Mouse (Mus musculus) embryonic facial prominence, embryonic 15.5 days (tissue): ENCODE measurements around the gene Lsm7. TPM values are rescaled to one million over a fixed set of nuclear protein-coding genes. Genes with fewer than 3 reads are reported as not detected.

Experiments used
- ATAC-seq: fragments of 200-750 bp; cut with Nextera tagmentation; 2 replicates; pipeline ENCODE4 v1.8.0; 2017; ENCODE audit warnings: low read depth, moderate TSS enrichment; ENCODE audit not compliant: insufficient number of reproducible peaks, low FRiP score, low TSS enrichment
- H3K27ac ChIP-seq: fragments of 300-500 bp; sonication (generic); replicated peaks from 2 replicates; pipeline ENCODE4 v1.5.1; 2015; ENCODE audit warnings: mild to moderate bottlenecking, inconsistent platforms
- H3K27me3 ChIP-seq: fragments of 300-500 bp; sonication (generic); 2 replicates; pipeline ENCODE4 v1.6.1; 2015; ENCODE audit warnings: inconsistent platforms
- H3K36me3 ChIP-seq: fragments of 300-500 bp; sonication (generic); 2 replicates; pipeline ENCODE4 v1.6.1; 2015; ENCODE audit warnings: mild to moderate bottlenecking, inconsistent platforms
- H3K4me1 ChIP-seq: fragments of 300-500 bp; sonication (generic); 2 replicates; pipeline ENCODE4 v1.6.1; 2015; ENCODE audit warnings: inconsistent platforms
- H3K4me2 ChIP-seq: fragments of 300-500 bp; sonication (generic); replicated peaks from 2 replicates; pipeline ENCODE4 v1.6.1; 2015; ENCODE audit warnings: mild to moderate bottlenecking, inconsistent platforms
- H3K4me3 ChIP-seq: fragments of 300-500 bp; sonication (generic); replicated peaks from 2 replicates; pipeline ENCODE4 v1.5.1; 2015; ENCODE audit warnings: mild to moderate bottlenecking, inconsistent platforms
- H3K9ac ChIP-seq: fragments of 300-500 bp; sonication (generic); 2 replicates; pipeline ENCODE4 v1.6.1; 2015; ENCODE audit warnings: inconsistent platforms
- H3K9me3 ChIP-seq: fragments of 300-500 bp; sonication (generic); replicated peaks from 2 replicates; pipeline ENCODE4 v1.6.1; 2016; ENCODE audit warnings: inconsistent platforms
- WGBS: fragments of 180-500 bp; shearing (Covaris S2); methylation state at CpG from one replicate; pipeline ENCODE4 v1.1.7; 2015; 5-methylcytosine and 5-hydroxymethylcytosine counted together
- microRNA counts: library from miRNA; unstranded; fragments of <30 nt; microRNA quantifications from one replicate; lab custom pipeline; 2016
- microRNA-seq: library from miRNA; unstranded; fragments of <30 nt; microRNA quantifications from one replicate; pipeline ENCODE4, GENCODE M21; 2016; ENCODE audit warnings: borderline number of aligned reads
- polyA plus RNA-seq: library from polyadenylated mRNA; unstranded; fragments of >200 nt; fragmentation: Nextera tagmentation; extraction: Ambion mirVana; gene quantifications from 2 replicates; pipeline ENCODE4 v1.2.1, GENCODE M21; 2015

Gene Lsm7
- polyA plus RNA-seq, 1 experiment from 2014 or later: 252 TPM

GRCm38 (mm10) chr10:80808099-80808984, 46.7 kb downstream of the Lsm7 start:
- no peak for ATAC-seq
- Histone ChIP-seq H3K27ac (no peak overlapping the region), H3K9me3 (no peaks in the 10 kb centered on the region), H3K4me1 (peaks cover 44% of the 10 kb centered on the region), H3K36me3 (peaks cover 21% of the 10 kb centered on the region), H3K4me3 (peak overlapping the region; percentile 15), H3K4me2 (peak overlapping the region; percentile 92), H3K9ac (no peak overlapping the region; the same call in 1 of the 2 replicates), H3K27me3 (peaks cover 26% of the 10 kb centered on the region)
- WGBS: 17% methylated on average over 40 of the region's 40 CpGs

GRCm38 (mm10) chr10:80807057-80807627, 47.9 kb downstream of the Lsm7 start:
- Histone ChIP-seq H3K27me3 (peaks cover 26% of the 10 kb centered on the region), H3K4me3 (peak overlapping the region; percentile 47), H3K27ac (peak overlapping the region; percentile 86), H3K36me3 (peaks cover 33% of the 10 kb centered on the region), H3K9ac (peak overlapping the region; percentile 37), H3K9me3 (no peaks in the 10 kb centered on the region), H3K4me2 (peak overlapping the region; percentile 92), H3K4me1 (peaks cover 44% of the 10 kb centered on the region)
- whole genome bisulfite sequencing: under 1% methylated on average over 55 of the region's 58 CpGs
- ATAC-seq: peak; percentile 80

- Histone ChIP-seq H3K27ac (peak overlapping the region; percentile 86), H3K36me3 (peaks cover 39% of the 10 kb centered on the region), H3K4me3 (peak overlapping the region; percentile 47), H3K9me3 (no peaks in the 10 kb centered on the region), H3K27me3 (peaks cover 26% of the 10 kb centered on the region), H3K4me2 (peak overlapping the region; percentile 92), H3K9ac (peak overlapping the region; percentile 37), H3K4me1 (peaks cover 44% of the 10 kb centered on the region)
- ATAC-seq: no peak
- 40% methylated on average over 34 of the region's 34 CpGs for WGBS
Observed at GRCm38 (mm10) chr10:80806341-80807056, 48.5 kb downstream of the Lsm7 start.

DNA sequence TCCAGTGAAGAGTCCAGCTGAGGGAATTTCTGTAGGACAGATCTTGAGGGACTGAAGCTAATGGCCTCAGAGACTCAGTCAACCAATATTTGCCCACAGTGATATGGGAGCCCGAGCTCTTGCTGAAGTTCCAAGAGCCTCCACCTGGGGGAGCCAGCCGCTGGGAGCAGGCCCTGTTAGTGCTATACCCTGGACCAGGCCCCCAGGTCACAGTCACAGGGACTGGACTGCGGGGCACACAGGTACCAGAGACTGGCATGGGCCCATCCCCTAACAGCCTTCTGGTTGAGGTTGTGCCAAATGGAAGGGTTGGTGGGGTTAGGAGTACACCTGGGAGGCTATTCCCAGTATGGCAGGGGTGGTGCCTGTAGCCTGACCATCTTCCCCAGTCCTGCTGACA, 49.1 kb downstream of the Lsm7 start:
- Histone ChIP-seq H3K27me3 (peaks cover 26% of the 10 kb centered on the region), H3K36me3 (peaks cover 45% of the 10 kb centered on the region), H3K4me3 (no peak overlapping the region), H3K9ac (no peak overlapping the region), H3K27ac (no peak overlapping the region), H3K4me2 (no peak overlapping the region), H3K4me1 (peaks cover 44% of the 10 kb centered on the region), H3K9me3 (no peaks in the 10 kb centered on the region)
- WGBS: 18% methylated on average over 3 of the region's 3 CpGs
- ATAC-seq: peak; percentile 3; the same call in 1 of the 2 replicates

GRCm38 (mm10) chr10:80805322-80805721, 49.7 kb downstream of the Lsm7 start:
- no peak for ATAC-seq
- Histone ChIP-seq H3K4me2 (no peak overlapping the region), H3K36me3 (peaks cover 45% of the 10 kb centered on the region), H3K27ac (no peak overlapping the region), H3K9ac (no peak overlapping the region), H3K9me3 (no peaks in the 10 kb centered on the region), H3K27me3 (peaks cover 21% of the 10 kb centered on the region), H3K4me3 (no peak overlapping the region), H3K4me1 (peaks cover 47% of the 10 kb centered on the region)
- WGBS: 73% methylated on average over 5 of the region's 5 CpGs

GRCm38 (mm10) chr10:80804916-80805315, 50.1 kb downstream of the Lsm7 start, which contains the start of gene Amh:
Gene Amh, plus strand, starts transcription at chr10:80805243.
- peaks cover 45% of the 10 kb centered on the region for H3K36me3 ChIP-seq
- no peak within 1 kb of the TSS for H3K27ac ChIP-seq
- H3K9ac ChIP-seq: no peak within 1 kb of the TSS
- H3K4me3 ChIP-seq: no peak within 1 kb of the TSS
- ATAC-seq: no peak
- peaks cover 18% of the 10 kb centered on the region for H3K27me3 ChIP-seq
- peaks cover 47% of the 10 kb centered on the region for H3K4me1 ChIP-seq
- H3K9me3 ChIP-seq: no peaks in the 10 kb centered on the region
- H3K4me2 ChIP-seq: no peak within 1 kb of the TSS
- WGBS: 68% methylated on average over 6 of the region's 6 CpGs

DNA sequence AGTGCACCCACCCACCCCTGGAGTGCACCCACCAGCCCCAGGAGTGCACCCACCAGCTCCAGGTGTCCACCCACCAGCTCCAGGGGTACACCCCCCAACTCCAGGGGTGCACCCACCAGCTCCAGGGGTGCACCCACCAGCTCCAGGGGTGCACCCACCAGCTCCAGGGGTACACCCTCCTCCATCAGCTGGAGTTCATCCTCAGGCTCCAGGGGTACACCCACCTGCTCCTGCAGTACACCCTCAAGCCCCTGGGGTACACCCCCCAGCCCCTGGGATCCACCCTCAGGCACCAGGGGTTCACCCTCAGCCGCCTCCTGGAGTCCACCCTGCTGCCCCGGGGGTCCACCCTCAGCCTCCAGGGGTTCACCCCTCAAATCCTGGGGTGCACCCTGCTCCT, 50.7 kb downstream of the Lsm7 start:
- H3K9ac ChIP-seq: no peak overlapping the region
- ATAC-seq: no peak
- H3K4me3 ChIP-seq: no peak overlapping the region
- peaks cover 51% of the 10 kb centered on the region for H3K4me1 ChIP-seq
- peaks cover 45% of the 10 kb centered on the region for H3K36me3 ChIP-seq
- WGBS: 100% methylated on average over 2 of the region's 2 CpGs
- no peak overlapping the region for H3K4me2 ChIP-seq
- H3K27ac ChIP-seq: no peak overlapping the region
- H3K27me3 ChIP-seq: peaks cover 14% of the 10 kb centered on the region
- H3K9me3 ChIP-seq: no peaks in the 10 kb centered on the region

- ATAC-seq: no peak
- no peak overlapping the region for H3K4me2 ChIP-seq
- H3K9me3 ChIP-seq: no peaks in the 10 kb centered on the region
- WGBS: 86% methylated on average over 3 of the region's 3 CpGs
- H3K4me3 ChIP-seq: no peak overlapping the region
- H3K27ac ChIP-seq: no peak overlapping the region
- H3K27me3 ChIP-seq: peaks cover under 1% of the 10 kb centered on the region; the same call in 1 of the 2 replicates
- H3K4me1 ChIP-seq: peaks cover 38% of the 10 kb centered on the region
- H3K36me3 ChIP-seq: peaks cover 45% of the 10 kb centered on the region
- H3K9ac ChIP-seq: no peak overlapping the region
Observed at GRCm38 (mm10) chr10:80802996-80803395, 52.0 kb downstream of the Lsm7 start.

MicroRNAs encoded within 50 kb of the gene (microRNA counts, 519-probe panel; counts per million panel counts)
- microRNA mmu-miR-1982 (lab: Ali Mortazavi, UCI): not detected

Small RNAs within 50 kb of the gene (microRNA-seq; reads per million reads assigned to microRNA genes)
- 2.2 reads per million, percentile 8 among the genes with 10 or more reads in this experiment for gene Mir1982

Other genes with a start within 250 kb of the Lsm7 start
- gene Gm49322, start 249.2 kb downstream of the Lsm7 start, polyA plus RNA-seq: 4.8 TPM in 2 replicates
- gene Csnk1g2, start 232.4 kb downstream of the Lsm7 start, polyA plus RNA-seq: 172 and 190 TPM in 2 replicates
- gene Btbd2, start 198.1 kb downstream of the Lsm7 start, polyA plus RNA-seq: 82.2 and 82.7 TPM in 2 replicates
- gene Mknk2, start 177.1 kb downstream of the Lsm7 start, polyA plus RNA-seq: 99.0 and 105 TPM in 2 replicates
- gene Mob3a, start 153.2 kb downstream of the Lsm7 start, polyA plus RNA-seq: 48.2 and 51.8 TPM in 2 replicates
- 27.0 and 28.0 TPM in 2 replicates for gene Izumo4, start 153.0 kb downstream of the Lsm7 start, polyA plus RNA-seq
- 75.2 and 76.1 TPM in 2 replicates for gene Ap3d1, start 112.9 kb downstream of the Lsm7 start, polyA plus RNA-seq
- 17.1 and 21.7 TPM in 2 replicates for gene Dot1l, start 100.0 kb downstream of the Lsm7 start, polyA plus RNA-seq
- 68.1 and 79.7 TPM in 2 replicates for gene Sf3a2, start 57.0 kb downstream of the Lsm7 start, polyA plus RNA-seq
- 121 and 125 TPM in 2 replicates for gene Plekhj1, start 56.6 kb downstream of the Lsm7 start, polyA plus RNA-seq
- 0.09 TPM in 1 of 2 replicates, not detected in the other for gene Amh, start 50.0 kb downstream of the Lsm7 start, polyA plus RNA-seq
- gene Jsrp1, start 41.7 kb downstream of the Lsm7 start, polyA plus RNA-seq: 10.0 and 13.8 TPM in 2 replicates
- gene Oaz1, start 28.6 kb downstream of the Lsm7 start, polyA plus RNA-seq: 1,751 and 1,885 TPM in 2 replicates
- gene Lingo3, start 11.2 kb downstream of the Lsm7 start, polyA plus RNA-seq: 2.2 and 2.5 TPM in 2 replicates
- gene Sppl2b, start 66 bp upstream of the Lsm7 start, polyA plus RNA-seq: 51.3 and 60.7 TPM in 2 replicates
- gene Tmprss9, start 16.6 kb upstream of the Lsm7 start, polyA plus RNA-seq: 0.04 and 0.05 TPM in 2 replicates
- 337 and 339 TPM in 2 replicates for gene Timm13, start 45.8 kb upstream of the Lsm7 start, polyA plus RNA-seq
- 56.7 and 60.1 TPM in 2 replicates for gene Lmnb2, start 63.0 kb upstream of the Lsm7 start, polyA plus RNA-seq
- gene Gadd45b, start 74.9 kb upstream of the Lsm7 start, polyA plus RNA-seq: 43.7 and 46.6 TPM in 2 replicates
- 11.2 and 12.3 TPM in 2 replicates for gene Gng7, start 159.7 kb upstream of the Lsm7 start, polyA plus RNA-seq
- 1.4 and 1.9 TPM in 2 replicates for gene Diras1, start 170.5 kb upstream of the Lsm7 start, polyA plus RNA-seq
- gene Slc39a3, start 182.2 kb upstream of the Lsm7 start, polyA plus RNA-seq: 21.7 and 22.7 TPM in 2 replicates
- gene Sgta, start 205.0 kb upstream of the Lsm7 start, polyA plus RNA-seq: 199 and 216 TPM in 2 replicates
- gene Thop1, start 214.8 kb upstream of the Lsm7 start, polyA plus RNA-seq: 81.3 and 87.7 TPM in 2 replicates
- gene Creb3l3, start 243.7 kb upstream of the Lsm7 start, polyA plus RNA-seq: 0.89 and 0.92 TPM in 2 replicates